Mouse (Mus musculus) adrenal gland, adult 18-20 months (tissue): ENCODE measurements around the gene Sh3rf3. TPM values are rescaled to one million over a fixed set of nuclear protein-coding genes. Genes with fewer than 3 reads are reported as not detected.
A peak's percentile ranks its signal among the peaks of the same experiment; 100 is the strongest.

Experiments
- DNase-seq, 2 experiments: peaks; one replicate each; pipeline ENCODE4 v3.0.0; 2021 to 2022; ENCODE audit warnings: low spot score in 2 of 2
- long read RNA-seq, 2 experiments: library from polyadenylated mRNA; stranded (forward); transcript quantifications; one replicate each; pipeline ENCODE4 v2.0.0; 2021
- total RNA-seq, 2 experiments: library from RNA; stranded (reverse); gene quantifications; 1 replicate in 1 of 2; 2 replicates in 1 of 2; pipeline ENCODE4 v1.2.3; 2021

Sh3rf3 gene
- under 1 TPM; 0.80 to 0.99 TPM for total RNA-seq
- long read RNA-seq, experiment 1, partial matches to known transcripts: 0 of 1 reads
- long read RNA-seq, experiment 1, other reads (novel, unspliced or antisense): 1 of 1 reads
- long read RNA-seq, experiment 2: 0 reads

DNA sequence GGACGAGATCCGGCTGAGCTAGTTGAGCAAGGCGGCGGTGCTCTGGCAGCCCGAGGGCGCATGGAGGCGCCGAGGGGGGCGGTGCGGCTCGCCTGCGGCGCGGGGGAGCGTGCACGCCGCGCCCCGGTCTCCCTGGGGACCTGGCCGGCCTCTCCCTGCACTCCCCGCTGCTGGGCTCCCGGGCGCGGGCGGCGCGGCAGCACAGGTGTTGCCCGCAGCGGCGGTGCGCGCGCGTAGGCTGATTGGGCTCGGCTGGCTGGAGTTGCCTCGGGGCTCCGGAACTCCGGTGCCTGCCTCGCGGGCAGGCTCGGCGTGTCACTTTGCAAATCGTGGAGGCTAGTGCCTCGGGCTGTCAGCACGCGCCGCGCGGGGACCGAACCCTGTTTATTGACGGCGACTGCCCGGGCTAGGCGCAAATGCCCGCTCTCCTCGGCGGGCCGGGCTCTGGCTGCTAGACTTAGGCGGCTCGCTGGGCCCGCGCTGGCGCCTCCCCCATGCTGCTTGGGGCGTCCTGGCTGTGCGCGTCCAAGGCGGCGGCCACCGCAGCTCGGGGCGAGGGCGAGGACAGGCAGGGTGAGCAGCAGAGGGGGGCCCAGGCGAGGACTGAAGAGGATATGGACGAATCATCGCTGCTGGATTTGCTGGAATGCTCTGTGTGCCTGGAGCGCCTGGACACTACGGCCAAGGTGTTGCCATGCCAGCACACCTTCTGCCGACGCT is at the start of gene Sh3rf3:
Gene Sh3rf3 (plus strand): TSS at position 279 of the 720 bp plus-strand sequence.
- DNase-seq: peak; percentile 7 to 21

DNA sequence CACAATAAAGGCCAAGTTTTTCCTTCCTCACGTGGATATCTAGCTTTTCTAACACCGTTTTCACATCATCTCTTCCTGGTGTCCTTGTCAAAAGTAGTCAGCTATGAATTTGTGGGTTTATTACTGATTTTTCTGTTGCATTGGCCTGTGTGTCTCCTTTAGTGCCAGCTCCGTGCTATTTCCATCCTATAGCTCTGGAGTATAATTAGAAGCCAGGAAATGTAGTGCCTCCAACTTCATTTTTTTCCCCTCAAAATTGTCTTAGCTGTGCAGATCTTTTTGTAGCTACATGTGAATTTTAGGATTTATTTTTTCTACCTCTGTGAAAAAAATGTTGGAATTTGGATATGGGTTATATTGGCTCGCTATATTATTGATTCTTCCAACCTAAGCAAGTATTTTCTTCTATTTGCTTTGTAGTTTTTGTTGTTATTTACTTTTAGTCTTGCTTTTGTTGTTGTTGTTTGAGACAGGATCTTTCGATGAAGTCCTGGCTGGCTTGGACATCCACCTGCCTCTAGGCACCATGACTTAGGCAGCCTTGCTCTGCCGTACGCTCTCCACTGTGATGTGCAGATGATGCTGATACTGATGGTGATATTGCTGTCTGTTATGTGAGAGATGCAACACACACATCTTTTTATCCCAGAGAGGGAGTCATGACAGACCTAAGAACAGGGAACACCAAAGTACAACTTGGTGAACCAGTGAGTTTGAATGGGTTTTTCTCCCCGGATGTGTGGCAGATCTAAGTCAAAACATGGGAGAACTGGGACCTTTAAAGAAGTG is 24.5 kb upstream of the Sh3rf3 start:
- DNase-seq: no peak

DNA sequence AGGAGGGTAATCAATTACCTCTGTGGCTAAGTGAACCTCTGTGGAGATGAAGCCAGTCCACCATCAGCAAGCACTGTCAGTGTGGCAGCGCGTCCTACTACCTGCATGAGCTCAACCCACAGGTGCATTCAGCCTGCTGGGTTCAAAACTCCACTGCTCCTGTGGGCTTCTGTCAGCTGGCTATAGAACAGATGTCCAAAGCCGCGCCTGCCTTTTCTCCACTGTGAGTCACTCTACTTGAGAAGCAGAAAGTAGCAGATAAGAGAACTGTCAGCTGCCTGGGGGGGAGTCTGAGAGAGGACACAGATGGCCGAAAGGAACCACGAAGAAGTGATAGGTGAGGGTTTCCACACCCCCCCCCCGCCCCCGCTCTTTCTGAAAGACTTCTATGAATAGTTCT is 15.6 kb upstream of the Sh3rf3 start:
- DNase-seq: no peak

DNA sequence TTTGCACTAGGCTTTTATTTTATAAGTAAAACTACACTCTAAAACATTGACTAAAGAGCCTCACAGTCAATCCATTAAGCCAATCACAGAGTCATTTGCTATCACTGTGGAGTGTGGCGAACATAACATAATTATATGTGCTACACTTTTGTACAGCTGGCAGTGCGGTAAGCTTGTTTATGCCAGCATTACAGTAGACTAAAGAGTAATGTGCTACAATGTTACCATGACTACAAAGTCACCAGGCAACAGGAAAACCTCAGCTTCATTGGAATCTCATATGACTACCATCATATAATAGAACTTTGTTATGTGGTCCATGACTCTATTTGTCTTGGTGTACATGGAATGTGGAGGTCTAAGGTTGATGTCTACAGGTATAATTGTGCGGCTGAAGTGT is 15.0 kb upstream of the Sh3rf3 start:
- DNase-seq: no peak

DNA sequence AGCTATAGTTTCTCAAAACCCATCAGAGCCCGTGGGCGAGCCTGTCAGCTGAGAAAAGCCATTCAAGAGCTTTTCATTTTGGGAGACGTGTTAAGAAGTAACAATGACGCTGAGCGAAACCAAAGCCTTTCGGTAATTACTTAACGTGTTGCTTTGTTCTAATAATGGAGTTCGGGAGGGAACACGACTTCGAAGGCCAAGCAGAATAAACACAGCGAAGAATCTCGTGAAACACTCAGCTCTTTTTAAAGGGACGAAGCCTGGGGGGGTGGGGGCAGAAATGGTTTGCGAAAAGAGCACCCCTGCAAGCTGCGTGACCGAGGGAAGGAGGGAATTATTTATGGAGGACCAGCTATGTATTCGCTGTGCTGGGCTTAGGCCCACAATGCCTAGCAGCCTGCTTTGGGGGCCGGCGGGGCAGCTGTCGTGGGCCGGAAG is 12.1 kb upstream of the Sh3rf3 start:
- DNase-seq: no peak

DNA sequence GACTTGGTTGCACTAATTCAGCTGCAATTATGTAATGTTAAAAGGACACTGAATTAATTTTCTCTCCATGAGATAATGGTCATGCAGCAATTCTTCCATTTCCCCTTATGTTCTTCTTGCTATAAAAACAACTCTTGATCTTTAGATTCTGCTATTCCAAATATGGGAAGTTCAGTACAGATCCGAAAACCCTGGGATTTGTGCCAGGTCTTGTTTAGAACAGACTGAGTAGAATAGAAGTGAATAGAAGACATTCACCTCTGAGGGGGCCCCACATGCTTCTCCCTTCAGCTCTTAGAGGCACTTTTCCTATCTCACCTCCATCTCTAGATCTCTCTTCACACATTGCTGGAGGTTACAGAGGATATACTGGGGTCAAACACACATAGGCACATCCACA is 10.8 kb upstream of the Sh3rf3 start:
- no peak for DNase-seq

DNA sequence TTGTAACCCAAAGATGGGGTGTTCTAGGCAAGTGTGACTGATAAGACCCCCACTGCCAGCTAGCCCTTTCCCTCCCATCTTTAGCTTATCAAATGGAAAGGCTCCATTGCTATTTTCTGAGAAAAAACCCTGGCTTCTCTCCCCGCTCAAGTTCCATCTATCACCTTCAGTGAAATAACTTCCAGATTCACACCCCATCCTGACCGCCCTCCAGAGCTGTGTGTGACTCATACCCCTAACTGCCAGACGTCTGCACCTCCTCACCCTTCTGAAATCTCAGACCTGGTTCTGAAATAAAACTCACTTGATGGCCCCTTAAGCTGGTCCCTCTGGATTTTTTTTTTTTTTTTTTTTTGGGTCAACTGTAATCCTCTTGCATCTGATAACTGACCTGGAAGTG is 5.2 kb upstream of the Sh3rf3 start:
- no peak for DNase-seq

DNA sequence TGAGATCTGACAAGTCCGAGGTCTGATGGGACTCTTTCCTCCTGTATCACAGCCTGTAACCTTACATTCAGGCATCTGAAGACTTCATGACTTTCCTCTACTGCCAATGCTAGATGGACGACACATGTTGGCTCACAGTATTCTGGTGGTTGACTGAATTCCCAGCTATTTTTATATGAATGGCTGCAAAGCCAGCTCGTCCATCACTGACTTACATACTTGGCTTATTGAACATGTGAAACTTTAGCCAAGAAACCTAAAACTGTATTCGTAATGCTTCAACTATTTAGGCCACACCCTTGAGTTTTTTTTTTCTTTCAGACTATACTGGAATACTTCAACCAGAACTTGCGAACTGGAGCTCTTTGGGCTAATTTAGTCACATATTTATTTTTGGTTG is 3.0 kb upstream of the Sh3rf3 start:
- no peak for DNase-seq

DNA sequence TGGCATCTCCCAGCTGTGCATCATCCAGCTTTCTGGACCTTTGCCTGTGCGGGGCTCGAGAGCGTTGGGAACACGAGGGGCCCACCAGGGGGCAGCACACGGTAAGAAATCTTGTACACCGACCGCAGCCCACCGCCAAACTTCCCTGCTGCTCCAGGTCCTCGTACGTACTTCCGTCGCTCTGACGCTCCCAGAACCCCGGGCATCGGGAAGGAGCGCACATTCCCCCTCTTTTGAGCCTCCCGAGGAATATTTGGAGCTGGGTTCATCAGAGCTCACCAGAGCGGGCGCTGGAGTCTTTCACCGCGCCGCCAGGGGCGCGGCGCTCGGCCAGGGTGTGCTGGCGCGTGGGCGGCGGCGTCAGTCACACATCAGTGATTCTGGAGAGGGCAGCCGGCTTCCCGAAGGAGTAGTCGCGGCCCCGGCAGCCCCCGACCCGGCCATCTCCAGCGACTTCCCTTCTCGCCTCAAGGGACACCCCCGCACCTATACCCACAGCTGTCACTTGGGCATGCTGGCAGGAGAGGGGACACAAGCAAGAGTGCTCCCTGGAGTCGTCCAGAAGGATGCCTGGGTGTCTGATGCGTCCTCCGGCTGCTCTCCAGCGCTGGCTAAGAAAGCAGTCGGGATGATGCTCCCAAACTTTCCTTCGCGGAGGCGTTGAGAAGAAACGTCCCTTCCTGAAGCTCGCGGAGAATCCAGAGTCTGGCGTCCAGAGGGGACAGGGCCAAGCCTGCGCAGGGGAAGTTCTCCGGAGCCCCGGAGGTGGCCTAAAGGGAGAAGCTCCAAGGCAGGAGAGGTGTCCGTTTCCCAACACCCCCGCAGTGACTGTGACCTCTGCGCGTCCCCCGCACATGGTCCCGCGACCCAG is 714 bp upstream of the Sh3rf3 start:
- DNase-seq: peak; percentile 67 to 69

DNA sequence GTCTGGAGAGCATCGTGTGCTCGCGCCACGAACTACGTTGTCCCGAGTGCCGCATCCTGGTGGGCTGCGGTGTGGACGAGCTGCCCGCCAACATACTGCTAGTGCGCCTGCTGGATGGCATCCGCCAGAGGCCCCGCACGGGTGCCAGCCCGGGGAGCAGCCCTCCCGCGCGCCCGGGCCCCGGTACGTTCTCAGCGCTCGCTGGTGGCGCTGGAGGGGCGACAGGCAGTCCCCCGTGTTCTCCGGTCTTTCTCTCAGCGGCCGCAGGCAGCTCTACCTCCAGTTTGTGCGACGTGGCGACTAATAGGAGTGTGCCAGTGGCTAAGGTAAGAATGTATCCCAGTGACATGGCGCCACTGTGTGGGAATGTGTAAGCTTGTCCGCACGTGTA is 637 bp downstream of the Sh3rf3 start:
- no peak for DNase-seq

DNA sequence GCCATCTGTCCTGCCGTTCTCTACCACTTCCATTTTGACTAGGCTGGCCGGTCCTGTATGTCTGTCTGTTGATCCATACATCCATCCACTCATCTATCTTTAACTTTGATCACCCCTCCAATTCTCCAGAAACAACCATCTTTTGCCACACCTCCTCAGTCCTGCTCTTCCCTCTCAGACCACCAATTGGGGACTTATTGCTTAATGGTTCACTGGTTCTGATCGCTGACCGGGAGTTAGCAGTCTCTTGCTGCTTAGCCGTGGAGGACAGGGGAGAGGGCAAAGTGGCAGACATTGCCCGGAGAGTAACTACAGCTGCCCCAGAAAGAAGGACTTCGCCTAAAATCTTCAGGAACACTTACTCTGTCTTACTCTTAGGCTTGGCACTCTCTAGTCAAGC is 1.3 kb downstream of the Sh3rf3 start:
- no peak for DNase-seq

DNA sequence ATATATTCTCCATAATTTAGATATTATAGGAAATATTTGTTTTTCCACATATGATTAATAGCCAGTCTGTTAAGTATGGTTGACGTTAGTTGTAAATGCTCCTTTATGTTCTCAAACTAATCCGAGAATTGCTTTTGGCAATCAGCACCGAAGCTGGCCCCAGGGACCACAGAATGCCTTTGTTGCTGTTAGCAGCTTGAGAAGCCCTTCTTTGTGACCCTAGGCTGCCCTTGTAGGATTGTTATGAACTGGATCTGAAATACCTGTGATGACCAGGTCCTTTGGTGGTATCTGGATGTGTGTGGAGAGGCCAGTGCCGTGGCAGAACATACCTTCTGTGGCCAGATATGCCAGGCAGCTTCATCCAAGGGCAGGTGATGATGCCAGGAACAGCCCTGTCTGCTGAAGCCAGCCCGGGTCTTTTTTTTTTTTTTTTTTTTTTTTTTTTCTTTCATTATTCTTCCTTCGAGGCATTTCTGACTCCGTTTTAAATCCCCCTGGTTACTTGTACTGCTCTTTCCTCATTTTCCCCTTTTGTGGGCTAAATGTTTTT is 10.9 kb downstream of the Sh3rf3 start:
- DNase-seq: no peak

DNA sequence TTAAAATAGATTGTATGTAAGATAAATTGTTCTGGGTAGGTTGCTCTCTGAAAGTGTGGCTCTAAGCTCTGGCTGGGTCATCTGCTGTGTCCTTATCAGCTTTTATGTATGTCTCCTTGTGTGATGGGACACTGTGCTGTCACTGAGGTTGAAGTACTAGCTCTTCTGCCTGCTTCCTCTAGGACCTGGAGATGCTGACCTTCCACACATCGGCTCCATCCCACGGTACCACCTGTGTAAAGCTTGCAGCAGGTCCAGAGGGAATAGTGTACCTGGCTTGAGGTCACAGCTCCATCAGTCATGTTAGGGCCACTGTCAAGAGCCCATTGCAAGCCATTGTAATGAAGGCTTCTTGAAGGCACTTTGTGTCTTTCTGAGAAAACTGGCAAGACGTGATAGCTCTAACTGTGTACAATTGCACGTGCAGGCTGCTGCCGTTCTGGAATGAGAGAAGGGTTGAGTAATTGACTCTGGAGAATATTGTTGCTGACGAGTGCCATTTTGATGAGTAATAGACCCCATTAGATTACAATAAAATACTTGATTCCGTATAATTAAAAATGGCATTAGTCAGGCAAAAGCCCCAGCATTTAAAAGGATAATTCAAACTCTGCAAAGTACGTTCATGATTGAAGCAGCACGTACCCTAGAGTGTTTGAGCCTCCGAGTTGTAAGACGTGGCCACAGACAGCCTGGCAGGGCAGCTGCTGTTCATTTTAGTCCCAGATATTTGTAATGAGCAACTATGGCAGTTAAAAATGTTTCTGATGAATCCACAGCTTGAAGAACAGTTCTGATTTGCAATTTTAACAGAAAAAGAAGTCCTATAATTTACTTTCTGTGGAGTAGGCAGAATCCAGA is 16.3 kb downstream of the Sh3rf3 start:
- DNase-seq: no peak

DNA sequence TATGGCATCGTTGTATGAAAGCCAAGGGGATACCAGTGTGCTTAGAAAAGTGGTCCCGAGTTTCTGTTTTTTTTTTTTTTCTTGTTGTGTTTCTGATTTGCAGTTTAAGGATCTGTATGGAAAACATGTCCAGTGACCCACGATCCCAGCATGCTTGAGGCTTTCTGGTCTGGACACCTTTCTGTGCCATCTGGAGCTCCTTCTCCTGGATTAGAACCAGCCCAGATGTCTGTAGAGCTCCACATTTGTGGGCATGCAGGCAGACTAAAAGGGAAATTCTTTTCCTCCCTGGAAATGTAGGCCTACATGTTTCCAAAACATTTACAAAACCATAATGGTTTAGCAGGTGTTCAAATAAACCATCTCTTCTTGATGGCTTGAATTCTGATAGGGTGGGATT is 20.0 kb downstream of the Sh3rf3 start:
- no peak for DNase-seq

DNA sequence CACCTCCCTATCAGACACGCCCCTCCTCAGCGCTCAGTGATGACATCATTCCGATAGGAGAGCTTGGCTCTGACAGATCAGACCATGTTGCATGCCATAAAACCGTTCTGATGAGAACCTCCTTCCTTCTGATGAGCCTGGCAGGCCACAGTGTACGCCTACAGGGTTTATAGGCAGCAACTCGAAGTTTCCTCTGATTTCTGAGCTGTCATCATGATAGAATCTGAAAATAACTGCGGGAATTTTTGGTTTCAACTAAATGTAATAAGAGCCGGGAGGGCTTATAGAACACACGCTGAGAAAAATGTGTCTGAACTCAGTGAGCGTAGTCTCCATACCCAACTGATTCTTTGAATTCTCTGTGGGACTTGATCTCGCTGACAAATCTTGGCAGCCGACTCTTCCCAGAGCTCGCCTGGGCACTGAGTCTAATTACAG is 20.6 kb downstream of the Sh3rf3 start:
- no peak for DNase-seq

DNA sequence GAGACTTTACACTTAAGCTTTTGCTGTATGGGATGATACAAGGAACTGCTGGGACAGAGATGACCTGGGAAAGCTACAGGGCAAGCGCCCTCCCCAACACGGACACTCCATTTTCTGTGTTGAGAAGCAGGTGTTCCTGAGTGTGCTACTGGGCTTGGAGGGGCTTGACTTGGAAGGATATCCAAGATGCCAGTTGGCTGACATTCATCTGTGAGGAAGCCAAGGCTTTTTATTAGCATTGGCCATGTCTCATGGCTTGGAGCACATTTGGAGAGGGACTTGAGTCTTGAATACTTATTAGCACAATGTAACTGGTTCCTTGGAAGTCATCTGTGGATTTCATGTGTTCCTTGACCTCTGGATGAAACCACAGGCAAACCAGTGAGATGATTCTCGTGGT is 23.2 kb downstream of the Sh3rf3 start:
- DNase-seq: no peak

DNA sequence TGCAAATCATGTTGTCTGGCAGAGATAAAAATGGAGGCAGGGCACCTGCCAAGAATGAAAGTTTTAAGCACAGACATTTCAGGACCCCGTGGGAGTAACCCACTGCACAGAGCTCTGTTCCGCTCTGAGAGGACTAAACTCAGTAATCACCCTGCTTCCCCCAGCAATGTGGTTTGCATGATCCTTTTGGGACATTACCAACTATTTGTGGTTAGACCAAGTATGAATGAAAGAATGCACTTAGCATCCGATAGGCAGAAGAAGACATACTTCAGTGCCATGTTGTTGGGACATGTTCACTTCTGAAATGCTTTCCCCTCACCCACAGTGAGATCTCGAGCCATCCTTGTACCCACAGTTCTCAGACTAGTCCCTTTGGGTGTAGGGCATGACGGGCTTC is 24.3 kb downstream of the Sh3rf3 start:
- no peak for DNase-seq

DNA sequence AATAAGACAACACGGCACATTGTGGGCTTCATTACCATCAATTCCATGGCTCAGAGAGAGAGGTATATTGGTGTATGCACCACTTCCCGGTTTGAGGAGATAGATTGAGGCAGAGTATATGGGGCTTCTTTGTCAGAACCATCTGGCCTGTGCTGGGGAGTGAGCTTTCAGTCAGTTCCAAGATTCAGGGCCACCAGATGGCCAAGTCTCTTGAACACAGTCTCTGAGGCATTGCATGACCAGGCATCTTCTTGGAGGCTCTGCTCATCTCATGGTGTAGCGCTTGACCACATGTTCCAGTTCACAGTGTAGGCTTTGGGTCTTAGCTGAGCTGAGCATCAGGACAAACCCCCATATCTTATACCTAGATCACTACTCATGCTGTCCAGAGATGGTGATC is 28.8 kb downstream of the Sh3rf3 start:
- no peak for DNase-seq

DNA sequence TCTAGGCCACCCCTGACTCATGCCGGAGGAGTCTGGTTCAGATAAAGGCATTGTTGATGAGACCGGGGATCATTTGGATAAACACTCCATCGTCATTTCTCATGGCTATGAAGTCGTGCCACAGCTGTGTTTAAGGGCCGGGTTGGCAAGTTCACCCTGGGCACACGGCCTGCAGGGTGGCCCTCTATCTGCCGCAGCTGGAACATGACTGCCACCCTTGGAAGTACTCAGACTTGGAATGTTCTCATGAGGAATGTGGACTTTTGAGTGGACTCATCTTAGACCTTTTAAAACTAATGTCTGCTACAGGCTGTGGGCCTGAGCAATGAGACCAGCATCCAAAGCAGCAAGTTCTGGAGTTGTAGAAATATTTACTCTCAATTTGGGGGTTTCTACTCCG is 29.9 kb downstream of the Sh3rf3 start:
- no peak for DNase-seq

DNA sequence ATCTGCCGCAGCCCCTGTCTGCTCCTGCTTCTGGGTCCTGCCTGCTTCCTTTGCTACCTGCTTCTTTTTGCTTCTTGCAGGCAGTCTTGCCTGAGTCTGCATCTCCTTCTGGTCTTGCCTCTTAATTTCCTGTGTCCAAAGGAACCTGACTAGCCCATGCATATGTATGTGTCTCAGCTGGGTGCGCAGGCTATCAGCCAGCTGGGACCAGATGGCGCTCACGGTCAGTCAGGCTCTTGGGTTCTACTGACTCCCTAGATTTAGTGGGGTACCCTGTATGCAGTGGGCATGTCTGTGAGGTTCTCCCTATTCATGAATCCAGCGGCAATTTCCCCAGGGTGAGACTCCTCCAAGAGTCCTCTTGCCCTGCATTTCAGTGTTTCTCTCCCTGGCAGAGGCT is 35.0 kb downstream of the Sh3rf3 start:
- no peak for DNase-seq
